Mouse (Mus musculus) myocyte (in vitro differentiated cells): ENCODE results near the gene Sema7a.

ENCODE experiments used
- CEBPB ChIP-seq: IDR thresholded peaks from 2 replicates; pipeline ENCODE4 v1.6.1; 2011; ENCODE audit warnings: mild to moderate bottlenecking, moderate library complexity; ENCODE audit not compliant: poor library complexity, insufficient read depth, severe bottlenecking
- E2F4 ChIP-seq: IDR thresholded peaks from one replicate; pipeline ENCODE4 v1.6.1; 2011; ENCODE audit warnings: mild to moderate bottlenecking, control low read depth, moderate library complexity; ENCODE audit not compliant: insufficient read depth
- MAX ChIP-seq: IDR thresholded peaks from one replicate; pipeline ENCODE4 v1.6.1; 2011; ENCODE audit warnings: low read depth, mild to moderate bottlenecking, control low read depth
- MYOD1 ChIP-seq, 3 experiments: IDR thresholded peaks; one replicate each; pipeline ENCODE4 v1.6.1; 2011; ENCODE audit warnings: control low read depth in 2 of 3, low read depth in 2 of 3, mild to moderate bottlenecking in 2 of 3, moderate library complexity in 1 of 3; ENCODE audit not compliant: insufficient read length in 2 of 3, control insufficient read depth in 1 of 3
- MYOG ChIP-seq, 3 experiments: IDR thresholded peaks; one replicate each; pipeline ENCODE4 v1.6.1; 2011; ENCODE audit warnings: control low read depth in 2 of 3, low read depth in 2 of 3, mild to moderate bottlenecking in 2 of 3; ENCODE audit not compliant: insufficient read length in 2 of 3, control insufficient read depth in 1 of 3, insufficient read depth in 1 of 3
- POLR2A ChIP-seq: IDR thresholded peaks from one replicate; pipeline ENCODE4 v1.6.1; 2011; ENCODE audit warnings: low read depth, mild to moderate bottlenecking, control low read depth, moderate library complexity; ENCODE audit not compliant: insufficient read length
- POLR2AphosphoS2 ChIP-seq: IDR thresholded peaks from one replicate; pipeline ENCODE4 v1.6.1; 2011; ENCODE audit warnings: low read depth, control low read depth; ENCODE audit not compliant: insufficient read length
- REST ChIP-seq: IDR thresholded peaks from one replicate; pipeline ENCODE4 v1.6.1; 2011; ENCODE audit warnings: mild to moderate bottlenecking, control low read depth, moderate library complexity; ENCODE audit not compliant: insufficient read depth, insufficient read length
- TCF12 ChIP-seq: IDR thresholded peaks from one replicate; pipeline ENCODE4 v1.6.1; 2011; ENCODE audit warnings: mild to moderate bottlenecking, control low read depth; ENCODE audit not compliant: poor library complexity, insufficient read depth, severe bottlenecking
- TCF3 ChIP-seq: IDR thresholded peaks from one replicate; pipeline ENCODE4 v1.6.1; 2011; ENCODE audit warnings: low read depth, control low read depth; ENCODE audit not compliant: insufficient read length
- USF1 ChIP-seq: IDR thresholded peaks from one replicate; pipeline ENCODE4 v1.6.1; 2011; ENCODE audit warnings: low read depth, mild to moderate bottlenecking, control low read depth, moderate library complexity

DNA sequence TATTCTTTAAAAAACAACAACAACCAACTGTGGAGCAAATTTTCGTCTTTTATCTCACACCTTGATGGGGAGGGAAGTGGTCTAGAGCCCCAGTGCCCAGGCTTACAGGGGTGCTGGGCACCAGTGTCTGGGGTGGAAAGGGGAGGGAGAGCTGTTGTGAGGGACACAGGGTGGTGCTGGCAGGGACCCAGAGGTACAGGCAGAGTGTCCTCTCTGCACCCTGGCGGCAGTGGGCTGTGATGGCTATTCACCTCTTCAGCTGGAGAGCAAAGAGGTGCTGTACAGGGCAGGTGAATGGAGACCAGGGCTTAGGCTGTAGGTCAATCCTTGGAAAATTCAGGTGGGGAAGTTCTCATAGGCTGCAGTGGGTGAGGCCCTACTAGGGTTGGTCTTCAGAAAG lies 59.8 kb downstream of the Sema7a start:
- TF ChIP-seq POLR2A (no peak), TCF3 (no peak), MAX (no peak), REST (no peak), E2F4 (no peak), POLR2AphosphoS2 (no peak), TCF12 (no peak), USF1 (no peak), CEBPB (no peak), MYOD1 (IDR thresholded peaks at IDR 0.05; ENCODE audit: control insufficient read depth in 1 of 3, insufficient read length in 2 of 3, low read depth in 2 of 3) (no peak), MYOG (IDR thresholded peaks at IDR 0.05; ENCODE audit: control insufficient read depth in 1 of 3, insufficient read depth in 1 of 3, insufficient read length in 2 of 3, low read depth in 2 of 3) (no peak)
